22 mouse cellular contexts compared by ENCODE assay signal in genomic region chr15:15443271-15443670, GRCm38 (mm10).
"Had no signal": no experiment of that assay in that cellular context is flagged by ENCODE, and none has a peak within 500 bp of the region (broad histone marks: within the 10 kb centered on the region; RNA-seq: fewer than 3 reads in every experiment).

No protein-coding gene starts in this region.

- H3K4me1 ChIP-seq: lung, embryonic 15.5 days; megakaryocyte, embryonic 14.5 days; midbrain, embryonic 13.5 days; midbrain, embryonic 15.5 days; neural tube, embryonic 13.5 days; neural tube, embryonic 15.5 days had no signal

- DNase-seq: liver, postnatal 0 days; lung, adult 2 months; lung, postnatal 14 days; lung, postnatal 36 days; retina, postnatal 1 day; right cerebral cortex, adult 18-20 months; right cerebral cortex, postnatal 25 days; right cerebral cortex, postnatal 4 days; spleen, adult 18-20 months; thymus, adult 2 months; thymus, postnatal 25 days; thymus, postnatal 4 days had no signal

- H3K4me3 ChIP-seq: lung, embryonic 15.5 days; megakaryocyte, embryonic 14.5 days; midbrain, embryonic 13.5 days; midbrain, embryonic 15.5 days; myocyte; neural tube, embryonic 13.5 days; neural tube, embryonic 15.5 days had no signal

- H3K4me2 ChIP-seq: lung, embryonic 15.5 days; midbrain, embryonic 11.5 days; midbrain, embryonic 13.5 days; midbrain, embryonic 15.5 days; neural tube, embryonic 13.5 days; neural tube, embryonic 15.5 days had no signal

- H3K27ac ChIP-seq: lung, embryonic 15.5 days; macrophage; midbrain, embryonic 13.5 days; midbrain, embryonic 15.5 days; neural tube, embryonic 13.5 days; neural tube, embryonic 15.5 days had no signal

- H3K9ac ChIP-seq: liver, postnatal 0 days; lung, embryonic 15.5 days; midbrain, embryonic 13.5 days; midbrain, embryonic 15.5 days; neural tube, embryonic 13.5 days; neural tube, embryonic 15.5 days had no signal

- H3K27me3 ChIP-seq: lung, embryonic 15.5 days; megakaryocyte, embryonic 14.5 days; midbrain, embryonic 13.5 days; midbrain, embryonic 15.5 days; neural tube, embryonic 13.5 days; neural tube, embryonic 15.5 days had no signal

- H3K9me3 ChIP-seq: lung, embryonic 15.5 days; midbrain, embryonic 13.5 days; midbrain, embryonic 15.5 days; neural tube, embryonic 13.5 days; neural tube, embryonic 15.5 days had no signal

- ATAC-seq: liver, postnatal 0 days; lung, postnatal 0 days; midbrain, embryonic 13.5 days; midbrain, embryonic 15.5 days had no signal

- H3K36me3 ChIP-seq: lung, embryonic 15.5 days; midbrain, embryonic 13.5 days; midbrain, embryonic 15.5 days; neural tube, embryonic 13.5 days; neural tube, embryonic 15.5 days had no signal
